Mouse (Mus musculus) skeletal muscle tissue, adult 2 months (tissue): ENCODE results near the gene Zbtb42.

Experiments used
- DNase-seq: peaks from one replicate; pipeline ENCODE4 v3.0.0-alpha.2; 2012; ENCODE audit warnings: low read depth, low spot score

Gene Zbtb42

GRCm38 (mm10) chr12:112730808-112731207 is 52.2 kb downstream of the Zbtb42 start:
- DNase-seq, result no peak
